In the genomic region with DNA sequence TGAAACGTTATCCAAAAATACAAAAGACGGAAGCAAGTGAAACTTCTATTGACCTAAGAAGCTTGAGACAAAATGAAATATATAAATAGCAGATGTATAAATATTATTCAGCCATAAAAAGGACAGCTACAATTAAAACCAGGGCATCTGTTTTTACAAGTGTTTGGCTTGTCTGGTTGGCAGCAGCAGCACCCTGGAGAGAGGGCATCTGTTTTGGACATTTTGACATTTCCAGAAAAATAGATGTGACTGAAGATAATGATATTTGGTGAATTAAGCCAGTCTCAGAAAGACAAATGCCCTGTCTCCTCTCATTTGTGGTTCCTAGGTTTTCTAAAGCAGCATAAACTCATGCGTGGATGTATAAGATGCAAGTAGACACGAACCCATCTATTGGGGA, we compare ENCODE assay signal across 12 mouse cellular contexts.
DNase-seq lines count a peak whose midpoint lies in the region.
"Had no signal": no experiment of that assay in that cellular context is flagged by ENCODE, and none has a peak within 500 bp of the region (broad histone marks: within the 10 kb centered on the region; RNA-seq: fewer than 3 reads in every experiment).

No protein-coding gene starts in this region.

- peak; percentile 54 for DNase-seq in cerebellum, adult 18-20 months
- DNase-seq in cerebellum, adult 11 months = no peak
- peak; percentile 46 for DNase-seq in cerebellum, adult 9-11 months
- DNase-seq in cerebellum, postnatal 4 days (ENCODE audit: low spot score in 2 of 2) = no peak
- peak; percentile 31 to 55 for DNase-seq in cerebellum, postnatal 36 days
- DNase-seq in cerebellum, postnatal 14 days = no peak
- DNase-seq in liver = no peak
- DNase-seq: adrenal gland, adult 2 months; adrenal gland, postnatal 10 days; adrenal gland, postnatal 25 days; B cell, adult 2 months; forebrain, postnatal 0 days had no signal

Comparison
In these comparisons a context has a peak if more than half of its experiments do, and no peak if none do; other contexts are left out.
1. DNase-seq: peak in cerebellum, adult 18-20 months (2 of 2), cerebellum, adult 9-11 months (single experiment) and cerebellum, postnatal 36 days (2 of 2); none in cerebellum, adult 11 months (single experiment), cerebellum, postnatal 4 days (0 of 2), cerebellum, postnatal 14 days (0 of 2) and liver (single experiment).